Mouse (Mus musculus) hindbrain, embryonic 12.5 days (tissue): ENCODE measurements around the gene 5730522E02Rik. TPM values are rescaled to one million over a fixed set of nuclear protein-coding genes. Genes with fewer than 3 reads are reported as not detected.
A peak's percentile ranks its signal among the peaks of the same experiment; 100 is the strongest.

Experiments
- ATAC-seq: fragments of 200-750 bp; cut with Nextera tagmentation; 2 replicates; pipeline ENCODE4 v1.8.0; 2017; ENCODE audit warnings: moderate TSS enrichment; ENCODE audit not compliant: low FRiP score
- H3K27ac ChIP-seq: fragments of 300-500 bp; sonication (generic); 2 replicates; pipeline ENCODE4 v1.5.1; 2016; ENCODE audit warnings: mild to moderate bottlenecking
- H3K27me3 ChIP-seq: fragments of 300-500 bp; sonication (generic); 2 replicates; pipeline ENCODE4 v1.6.1; 2016; ENCODE audit warnings: mild to moderate bottlenecking
- H3K36me3 ChIP-seq: fragments of 300-500 bp; sonication (generic); 2 replicates; pipeline ENCODE4 v1.6.1; 2016; ENCODE audit warnings: mild to moderate bottlenecking
- H3K4me1 ChIP-seq: fragments of 300-500 bp; sonication (generic); 2 replicates; pipeline ENCODE4 v1.6.1; 2016
- H3K4me2 ChIP-seq: fragments of 300-500 bp; sonication (generic); replicated peaks from 2 replicates; pipeline ENCODE4 v1.6.1; 2016; ENCODE audit warnings: mild to moderate bottlenecking
- H3K4me3 ChIP-seq: fragments of 300-500 bp; sonication (generic); 2 replicates; pipeline ENCODE4 v1.5.1; 2016; ENCODE audit warnings: mild to moderate bottlenecking
- H3K9ac ChIP-seq: fragments of 300-500 bp; sonication (generic); 2 replicates; pipeline ENCODE4 v1.6.1; 2016; ENCODE audit warnings: mild to moderate bottlenecking, moderate library complexity
- H3K9me3 ChIP-seq: fragments of 300-500 bp; sonication (generic); replicated peaks from 2 replicates; pipeline ENCODE4 v1.6.1; 2016; ENCODE audit warnings: mild to moderate bottlenecking
- WGBS: fragments of 180-500 bp; shearing (Covaris S2); methylation state at CpG from one replicate; pipeline ENCODE4 v1.1.7; 2016; 5-methylcytosine and 5-hydroxymethylcytosine counted together
- polyA plus RNA-seq: library from polyadenylated mRNA; unstranded; fragments of >200 nt; fragmentation: Nextera tagmentation; extraction: Ambion mirVana; gene quantifications from 2 replicates; pipeline ENCODE4 v1.2.1, GENCODE M21; 2016

The 5730522E02Rik gene
- polyA plus RNA-seq, 1 experiment from 2014 or later, result 10.1 TPM

DNA sequence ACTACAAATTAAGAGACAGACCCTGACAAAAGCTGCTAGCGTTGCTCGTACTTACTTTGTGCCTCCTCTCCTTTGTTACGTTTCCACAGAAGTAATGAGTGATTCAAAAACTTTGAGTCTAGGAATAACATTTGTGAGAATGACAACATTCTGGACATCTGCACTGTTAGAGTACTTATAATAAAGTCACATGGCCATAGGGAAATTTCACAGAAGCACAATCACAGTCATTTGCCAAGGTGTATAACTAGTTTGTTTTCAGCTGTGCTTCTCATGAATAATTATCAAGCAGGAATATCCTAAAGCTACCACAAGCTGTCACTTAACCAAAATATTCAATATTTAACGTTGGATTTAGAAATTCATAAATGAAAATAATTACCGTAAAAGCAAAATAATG is 269.1 kb downstream of the 5730522E02Rik start:
- no peak overlapping the region for H3K9ac ChIP-seq
- no peak overlapping the region for H3K4me3 ChIP-seq
- peaks cover 4% of the 10 kb centered on the region; the same call in 1 of the 2 replicates for H3K4me1 ChIP-seq
- H3K36me3 ChIP-seq, result no peaks in the 10 kb centered on the region
- no peaks in the 10 kb centered on the region for H3K9me3 ChIP-seq
- ATAC-seq, result no peak
- no peaks in the 10 kb centered on the region for H3K27me3 ChIP-seq
- H3K27ac ChIP-seq, result no peak overlapping the region
- no peak overlapping the region for H3K4me2 ChIP-seq
- 73% methylated on average over 5 of the region's 5 CpGs for WGBS

DNA sequence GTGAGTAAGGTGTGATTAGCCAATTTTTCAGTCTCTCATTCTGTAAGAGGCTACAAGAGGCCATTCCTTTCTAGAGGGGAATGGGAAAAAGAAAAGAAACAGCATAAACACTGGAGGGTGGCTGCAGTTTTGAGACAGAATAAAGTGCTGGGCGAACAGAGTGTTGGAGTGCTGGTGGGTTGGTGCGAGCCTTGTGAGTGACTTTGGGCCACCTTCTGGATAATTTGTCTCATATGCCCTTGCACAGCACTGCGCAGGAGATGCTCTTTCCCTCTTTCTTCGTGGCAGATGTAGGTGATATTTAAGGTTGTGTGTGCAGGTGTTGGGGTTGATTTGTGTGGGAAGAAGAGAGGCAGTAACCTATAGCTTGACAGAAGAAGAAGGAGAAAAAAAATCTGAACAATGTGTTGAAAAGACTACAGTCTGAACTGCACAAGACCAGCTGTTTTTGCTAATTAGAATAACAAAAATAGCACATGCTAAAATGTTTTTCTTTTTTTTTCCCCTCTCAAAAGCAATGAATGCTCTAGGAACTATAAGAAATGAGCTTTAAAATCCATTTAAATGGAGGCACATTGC is 269.8 kb downstream of the 5730522E02Rik start:
- WGBS, result 75% methylated on average over 4 of the region's 4 CpGs

DNA sequence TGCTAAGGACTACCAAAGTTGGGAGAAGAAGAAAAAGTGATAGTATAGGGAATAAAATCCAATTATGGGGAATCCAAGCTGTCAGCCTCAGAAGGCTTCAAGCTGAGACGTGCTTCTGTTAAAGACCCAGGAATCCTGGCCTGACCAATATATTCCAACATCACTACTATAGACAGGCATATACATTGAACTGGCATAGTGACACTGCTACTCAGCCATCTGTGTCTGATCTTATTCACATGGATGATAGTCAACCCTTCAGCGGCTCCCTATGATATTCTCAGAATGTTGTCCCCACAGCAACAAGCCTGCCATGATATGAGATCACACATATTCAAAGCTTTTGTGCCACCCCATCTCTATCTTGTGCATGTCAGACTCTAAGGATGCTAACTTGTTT is 284.3 kb downstream of the 5730522E02Rik start:
- ATAC-seq, result no peak
- no peak overlapping the region for H3K27ac ChIP-seq
- H3K4me2 ChIP-seq, result no peak overlapping the region
- no peaks in the 10 kb centered on the region for H3K4me1 ChIP-seq
- H3K9me3 ChIP-seq, result no peaks in the 10 kb centered on the region
- H3K4me3 ChIP-seq, result no peak overlapping the region
- no peaks in the 10 kb centered on the region for H3K36me3 ChIP-seq
- no peak overlapping the region for H3K9ac ChIP-seq
- WGBS, result 93% methylated on average over 2 of the region's 2 CpGs
- H3K27me3 ChIP-seq, result no peaks in the 10 kb centered on the region

More for the DNA sequence above, 269.8 kb downstream of the 5730522E02Rik start:
- H3K4me3 ChIP-seq, result no peak overlapping the region
- no peaks in the 10 kb centered on the region for H3K36me3 ChIP-seq
- H3K9ac ChIP-seq, result no peak overlapping the region
- H3K27ac ChIP-seq, result no peak overlapping the region
- no peaks in the 10 kb centered on the region for H3K9me3 ChIP-seq
- ATAC-seq, result no peak
- no peaks in the 10 kb centered on the region for H3K27me3 ChIP-seq
- no peak overlapping the region for H3K4me2 ChIP-seq
- H3K4me1 ChIP-seq, result peaks cover 4% of the 10 kb centered on the region; the same call in 1 of the 2 replicates

GRCm38 (mm10) chr11:25902321-25902720 is 308.2 kb downstream of the 5730522E02Rik start:
- Histone ChIP-seq H3K27ac (no peak overlapping the region), H3K9ac (no peak overlapping the region), H3K27me3 (no peaks in the 10 kb centered on the region), H3K9me3 (no peaks in the 10 kb centered on the region), H3K4me1 (no peaks in the 10 kb centered on the region), H3K4me3 (no peak overlapping the region), H3K36me3 (no peaks in the 10 kb centered on the region), H3K4me2 (no peak overlapping the region)
- no peak for ATAC-seq
- 88% methylated on average over 2 of the region's 2 CpGs for WGBS

- Histone ChIP-seq H3K36me3 (no peaks in the 10 kb centered on the region), H3K27ac (no peak overlapping the region), H3K9ac (no peak overlapping the region), H3K27me3 (no peaks in the 10 kb centered on the region), H3K4me1 (no peaks in the 10 kb centered on the region), H3K9me3 (no peaks in the 10 kb centered on the region), H3K4me2 (no peak overlapping the region), H3K4me3 (no peak overlapping the region)
- 82% methylated on average over 2 of the region's 2 CpGs for WGBS
- no peak for ATAC-seq
These were observed 308.9 kb downstream of the 5730522E02Rik start for GRCm38 (mm10) chr11:25901666-25902065.

DNA sequence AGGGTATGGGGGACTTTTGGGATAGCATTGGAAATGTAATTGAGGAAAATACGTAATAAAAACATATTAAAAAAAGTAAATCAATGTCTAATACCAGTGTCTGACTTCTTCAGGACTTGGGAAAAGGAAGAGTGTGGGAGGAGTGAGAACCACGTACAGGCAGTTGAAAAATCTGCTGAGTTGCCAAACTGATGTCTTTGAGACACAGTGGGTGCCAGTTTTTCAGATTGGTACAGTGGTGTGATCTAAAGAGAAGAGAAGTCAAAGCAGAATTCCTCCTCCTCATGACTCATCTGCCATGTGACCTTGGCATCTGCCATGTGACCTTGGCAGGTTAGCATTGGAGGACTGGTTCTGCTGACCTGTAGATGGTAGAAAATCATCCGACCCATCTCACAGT is 316.7 kb downstream of the 5730522E02Rik start:
- Histone ChIP-seq H3K9me3 (no peaks in the 10 kb centered on the region), H3K27ac (no peak overlapping the region), H3K4me2 (no peak overlapping the region), H3K36me3 (no peaks in the 10 kb centered on the region), H3K4me3 (no peak overlapping the region), H3K27me3 (no peaks in the 10 kb centered on the region), H3K9ac (no peak overlapping the region), H3K4me1 (no peaks in the 10 kb centered on the region)
- 92% methylated on average over 3 of the region's 3 CpGs for WGBS
- no peak for ATAC-seq

GRCm38 (mm10) chr11:25872983-25873382 is 337.6 kb downstream of the 5730522E02Rik start:
- no peaks in the 10 kb centered on the region for H3K9me3 ChIP-seq
- no peak overlapping the region for H3K27ac ChIP-seq
- no peaks in the 10 kb centered on the region for H3K36me3 ChIP-seq

DNA sequence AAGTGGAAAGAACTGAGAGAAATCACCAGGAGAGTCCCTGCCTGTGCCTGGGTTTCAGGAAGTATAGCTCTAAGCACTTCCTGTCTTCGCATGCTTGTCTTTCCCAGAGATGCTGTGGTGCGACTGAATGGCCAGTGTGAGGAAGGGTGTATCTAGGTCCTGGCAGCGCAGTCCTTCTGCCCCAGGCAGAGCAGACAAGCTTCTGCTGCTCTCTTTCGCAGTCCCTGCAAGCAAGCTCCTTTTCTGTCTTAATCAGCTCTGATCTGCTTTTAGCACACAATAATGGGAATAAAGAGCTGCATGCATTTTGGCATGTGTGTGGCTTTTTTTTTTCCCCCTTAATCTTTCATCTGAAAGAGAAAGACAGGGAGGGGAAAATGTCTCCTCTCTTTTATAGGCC is 338.2 kb downstream of the 5730522E02Rik start:
- ATAC-seq, result no peak
- Histone ChIP-seq H3K9ac (no peak overlapping the region), H3K4me1 (peaks cover 3% of the 10 kb centered on the region; the same call in 1 of the 2 replicates), H3K4me2 (no peak overlapping the region), H3K4me3 (no peak overlapping the region), H3K9me3 (no peaks in the 10 kb centered on the region), H3K27ac (no peak overlapping the region), H3K36me3 (no peaks in the 10 kb centered on the region), H3K27me3 (no peaks in the 10 kb centered on the region)
- WGBS, result 41% methylated on average over 4 of the region's 4 CpGs

More at GRCm38 (mm10) chr11:25872983-25873382, 337.6 kb downstream of the 5730522E02Rik start:
- no peak overlapping the region for H3K4me2 ChIP-seq
- peaks cover 3% of the 10 kb centered on the region; the same call in 1 of the 2 replicates for H3K4me1 ChIP-seq
- H3K9ac ChIP-seq, result no peak overlapping the region
- H3K4me3 ChIP-seq, result no peak overlapping the region
- ATAC-seq, result no peak
- H3K27me3 ChIP-seq, result no peaks in the 10 kb centered on the region

- no peak for ATAC-seq
- no peak overlapping the region for H3K9ac ChIP-seq
- no peak overlapping the region for H3K4me2 ChIP-seq
- no peaks in the 10 kb centered on the region for H3K36me3 ChIP-seq
- H3K27me3 ChIP-seq, result no peaks in the 10 kb centered on the region
- no peaks in the 10 kb centered on the region for H3K4me1 ChIP-seq
- 66% methylated on average over 2 of the region's 2 CpGs for WGBS
- H3K9me3 ChIP-seq, result no peaks in the 10 kb centered on the region
- H3K4me3 ChIP-seq, result no peak overlapping the region
- no peak overlapping the region for H3K27ac ChIP-seq
These were observed 344.3 kb downstream of the 5730522E02Rik start for GRCm38 (mm10) chr11:25866292-25866691.

- H3K27me3 ChIP-seq, result no peaks in the 10 kb centered on the region
- peak overlapping the region; percentile 16; the same call in 1 of the 2 replicates for H3K4me2 ChIP-seq
- 6% methylated on average over 9 of the region's 9 CpGs for WGBS
- no peak overlapping the region for H3K27ac ChIP-seq
- no peaks in the 10 kb centered on the region for H3K9me3 ChIP-seq
- no peak overlapping the region for H3K4me3 ChIP-seq
- ATAC-seq, result peak; percentile 86
- H3K9ac ChIP-seq, result no peak overlapping the region
- H3K36me3 ChIP-seq, result no peaks in the 10 kb centered on the region
- peaks cover 3% of the 10 kb centered on the region; the same call in 1 of the 2 replicates for H3K4me1 ChIP-seq
These were observed 347.9 kb downstream of the 5730522E02Rik start for GRCm38 (mm10) chr11:25862686-25863085.

DNA sequence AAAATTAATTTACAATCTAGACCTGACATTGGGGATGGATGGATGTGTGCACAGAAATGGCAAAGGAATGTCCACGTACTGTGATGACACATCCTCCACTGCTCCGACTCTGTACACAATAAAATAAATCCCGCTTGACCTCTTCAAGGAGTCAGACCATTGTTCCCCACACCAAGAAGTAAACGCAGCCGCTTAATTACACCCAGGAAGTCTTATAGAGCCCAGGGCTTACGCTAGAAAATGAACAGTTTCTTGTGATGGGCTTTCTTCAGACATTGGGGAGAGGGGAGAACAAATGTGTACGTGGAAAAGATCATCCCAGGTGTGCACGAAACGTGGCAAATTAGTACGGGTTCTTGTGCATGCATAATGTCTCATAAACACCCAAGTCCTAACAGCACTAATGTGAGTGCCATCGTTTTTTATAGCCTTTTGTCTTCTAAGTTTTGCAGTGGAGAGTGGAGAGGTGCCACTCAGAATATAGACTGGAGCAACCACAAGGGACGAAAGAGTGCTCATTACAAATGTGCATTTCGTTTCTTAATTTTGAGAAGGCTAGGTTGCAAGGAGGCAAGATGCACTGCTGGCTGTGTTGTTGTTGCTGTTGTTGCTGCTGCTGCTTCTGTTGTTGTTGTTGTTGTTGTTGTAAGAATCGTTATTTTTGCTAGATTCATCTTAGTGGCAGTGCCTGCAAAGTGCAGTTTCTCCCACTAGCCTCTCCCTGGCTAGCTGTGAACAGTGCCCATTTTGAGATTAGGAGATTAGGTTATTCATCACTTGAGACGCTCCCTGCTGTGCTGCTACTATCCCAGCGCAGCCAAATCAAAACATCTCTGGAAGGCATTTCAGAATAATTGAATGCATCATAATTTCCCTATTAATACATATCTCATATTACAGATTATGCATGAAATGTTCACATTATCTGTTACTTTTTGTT is 353.7 kb downstream of the 5730522E02Rik start:
- H3K9ac ChIP-seq, result no peak overlapping the region
- 34% methylated on average over 16 of the region's 16 CpGs for WGBS
- peak; percentile 57 for ATAC-seq
- H3K9me3 ChIP-seq, result no peaks in the 10 kb centered on the region
- no peak overlapping the region for H3K4me3 ChIP-seq
- no peaks in the 10 kb centered on the region for H3K36me3 ChIP-seq
- peak overlapping the region; percentile 81 for H3K27ac ChIP-seq
- peaks cover 33% of the 10 kb centered on the region for H3K4me1 ChIP-seq
- peak overlapping the region; percentile 8 for H3K4me2 ChIP-seq
- no peaks in the 10 kb centered on the region for H3K27me3 ChIP-seq

- H3K9ac ChIP-seq, result peak overlapping the region; percentile 27; the same call in 1 of the 2 replicates
- H3K4me1 ChIP-seq, result peaks cover 33% of the 10 kb centered on the region
- H3K9me3 ChIP-seq, result no peaks in the 10 kb centered on the region
- no peaks in the 10 kb centered on the region for H3K27me3 ChIP-seq
- 52% methylated on average over 9 of the region's 9 CpGs for WGBS
- H3K27ac ChIP-seq, result peak overlapping the region; percentile 81
- H3K4me2 ChIP-seq, result peak overlapping the region; percentile 24
- no peak overlapping the region for H3K4me3 ChIP-seq
- H3K36me3 ChIP-seq, result no peaks in the 10 kb centered on the region
- ATAC-seq, result no peak
These were observed 354.8 kb downstream of the 5730522E02Rik start for GRCm38 (mm10) chr11:25855794-25856193.
